Mouse (Mus musculus) E14TG2a.4 (cell line): ENCODE measurements around the gene Elovl5.

Source experiments
- H3K27me3 ChIP-seq: 2 replicates; pipeline ENCODE4 v1.6.1; 2014; ENCODE audit warnings: low read length, control low read depth; ENCODE audit not compliant: insufficient read depth
- H3K36me3 ChIP-seq: 2 replicates; pipeline ENCODE4 v1.6.1; 2014; ENCODE audit warnings: low read length, control low read depth; ENCODE audit not compliant: insufficient read depth
- H3K4me1 ChIP-seq: replicated peaks from 2 replicates; pipeline ENCODE4 v1.6.1; 2014; ENCODE audit warnings: low read depth, low read length, control low read depth
- H3K4me3 ChIP-seq: replicated peaks from 2 replicates; pipeline ENCODE4 v1.5.1; 2014; ENCODE audit warnings: mild to moderate bottlenecking, low read length
- H3K9me3 ChIP-seq: 2 replicates; pipeline ENCODE4 v1.6.1; 2014; ENCODE audit warnings: low read length, control low read depth
- CTCF ChIP-seq: conservative IDR thresholded peaks from 2 replicates; pipeline ENCODE4 v1.5.1; 2014; ENCODE audit warnings: low read length
- NANOG ChIP-seq: IDR thresholded peaks from 2 replicates; pipeline ENCODE4 v1.6.1; 2014; ENCODE audit warnings: borderline replicate concordance, low read length, mixed read lengths
- POU5F1 ChIP-seq: IDR thresholded peaks from 2 replicates; pipeline ENCODE4 v1.6.1; 2014; ENCODE audit warnings: low read length, borderline replicate concordance

Gene Elovl5

GRCm38 (mm10) chr9:77935818-77936611 lies 18.9 kb downstream of the Elovl5 start:
- H3K4me3 ChIP-seq, result no peak overlapping the region
- no peaks in the 10 kb centered on the region for H3K9me3 ChIP-seq
- TF ChIP-seq NANOG, result no peak
- no peak for TF ChIP-seq POU5F1
- no peak for TF ChIP-seq CTCF
- no peaks in the 10 kb centered on the region for H3K36me3 ChIP-seq
- H3K27me3 ChIP-seq, result no peaks in the 10 kb centered on the region
- peaks cover 53% of the 10 kb centered on the region for H3K4me1 ChIP-seq

- Histone ChIP-seq H3K27me3 (no peaks in the 10 kb centered on the region), H3K36me3 (no peaks in the 10 kb centered on the region), H3K4me3 (no peak overlapping the region), H3K4me1 (peaks cover 57% of the 10 kb centered on the region), H3K9me3 (no peaks in the 10 kb centered on the region)
- TF ChIP-seq CTCF (no peak), POU5F1 (no peak), NANOG (no peak)
These were observed 20.7 kb downstream of the Elovl5 start for GRCm38 (mm10) chr9:77937875-77938274.

GRCm38 (mm10) chr9:77938761-77939553 lies 21.8 kb downstream of the Elovl5 start:
- no peaks in the 10 kb centered on the region for H3K36me3 ChIP-seq
- TF ChIP-seq NANOG, result no peak
- no peak for TF ChIP-seq POU5F1
- TF ChIP-seq CTCF, result no peak
- H3K27me3 ChIP-seq, result no peaks in the 10 kb centered on the region
- H3K4me3 ChIP-seq, result no peak overlapping the region
- H3K4me1 ChIP-seq, result peaks cover 62% of the 10 kb centered on the region
- H3K9me3 ChIP-seq, result no peaks in the 10 kb centered on the region

- no peak overlapping the region for H3K4me3 ChIP-seq
- TF ChIP-seq POU5F1, result no peak
- TF ChIP-seq NANOG, result no peak
- no peak for TF ChIP-seq CTCF
- no peaks in the 10 kb centered on the region for H3K27me3 ChIP-seq
These were observed 22.4 kb downstream of the Elovl5 start for GRCm38 (mm10) chr9:77939554-77939920.

GRCm38 (mm10) chr9:77941058-77941457 lies 23.9 kb downstream of the Elovl5 start:
- no peaks in the 10 kb centered on the region for H3K9me3 ChIP-seq

More at GRCm38 (mm10) chr9:77939554-77939920, 22.4 kb downstream of the Elovl5 start:
- Histone ChIP-seq H3K4me1 (peaks cover 64% of the 10 kb centered on the region), H3K36me3 (no peaks in the 10 kb centered on the region), H3K9me3 (no peaks in the 10 kb centered on the region)

GRCm38 (mm10) chr9:77941836-77942235 lies 24.7 kb downstream of the Elovl5 start:
- Histone ChIP-seq H3K9me3 (no peaks in the 10 kb centered on the region), H3K36me3 (no peaks in the 10 kb centered on the region), H3K4me1 (peaks cover 76% of the 10 kb centered on the region), H3K27me3 (no peaks in the 10 kb centered on the region), H3K4me3 (no peak overlapping the region)
- no peak for TF ChIP-seq NANOG
- no peak for TF ChIP-seq POU5F1
- no peak for TF ChIP-seq CTCF

More at GRCm38 (mm10) chr9:77941058-77941457, 23.9 kb downstream of the Elovl5 start:
- TF ChIP-seq CTCF (no peak), NANOG (no peak), POU5F1 (no peak)
- Histone ChIP-seq H3K36me3 (no peaks in the 10 kb centered on the region), H3K4me1 (peaks cover 70% of the 10 kb centered on the region), H3K4me3 (no peak overlapping the region), H3K27me3 (no peaks in the 10 kb centered on the region)

- no peaks in the 10 kb centered on the region for H3K9me3 ChIP-seq
- TF ChIP-seq CTCF (no peak), POU5F1 (no peak), NANOG (no peak)
These were observed 25.2 kb downstream of the Elovl5 start for GRCm38 (mm10) chr9:77942411-77942810.

GRCm38 (mm10) chr9:77943316-77943715 lies 26.2 kb downstream of the Elovl5 start:
- Histone ChIP-seq H3K9me3 (no peaks in the 10 kb centered on the region), H3K27me3 (no peaks in the 10 kb centered on the region), H3K4me3 (no peak overlapping the region), H3K36me3 (0 out of 2 replicates have a peak, but pooled peaks cover 3% of the 10 kb centered on the region), H3K4me1 (peaks cover 78% of the 10 kb centered on the region)
- TF ChIP-seq CTCF, result no peak
- no peak for TF ChIP-seq POU5F1
- no peak for TF ChIP-seq NANOG

More at GRCm38 (mm10) chr9:77942411-77942810, 25.2 kb downstream of the Elovl5 start:
- Histone ChIP-seq H3K4me3 (no peak overlapping the region), H3K4me1 (peaks cover 80% of the 10 kb centered on the region), H3K27me3 (no peaks in the 10 kb centered on the region), H3K36me3 (0 out of 2 replicates have a peak, but pooled peaks cover 2% of the 10 kb centered on the region)
